Mouse (Mus musculus) common myeloid progenitor, adult 5-6 weeks (primary cell): ENCODE data around the gene Elmo1. TPM values are rescaled to one million over a fixed set of nuclear protein-coding genes. Genes with fewer than 3 reads are reported as not detected.
A peak's percentile ranks its signal among the peaks of the same experiment; 100 is the strongest.

Experiments
- ATAC-seq: replicated peaks from 2 replicates; pipeline ENCODE4 v1.8.0; 2016; ENCODE audit warnings: low read depth, mild to moderate bottlenecking, moderate TSS enrichment, inconsistent platforms; ENCODE audit not compliant: poor library complexity, severe bottlenecking
- total RNA-seq: library from RNA; stranded (forward); fragments of 200-1000, 187-1606 nt; gene quantifications from 2 replicates; pipeline ENCODE4 v1.2.3, GENCODE M21; 2017

Elmo1 gene
- total RNA-seq, 1 experiment from 2014 or later: 75.3 TPM

DNA sequence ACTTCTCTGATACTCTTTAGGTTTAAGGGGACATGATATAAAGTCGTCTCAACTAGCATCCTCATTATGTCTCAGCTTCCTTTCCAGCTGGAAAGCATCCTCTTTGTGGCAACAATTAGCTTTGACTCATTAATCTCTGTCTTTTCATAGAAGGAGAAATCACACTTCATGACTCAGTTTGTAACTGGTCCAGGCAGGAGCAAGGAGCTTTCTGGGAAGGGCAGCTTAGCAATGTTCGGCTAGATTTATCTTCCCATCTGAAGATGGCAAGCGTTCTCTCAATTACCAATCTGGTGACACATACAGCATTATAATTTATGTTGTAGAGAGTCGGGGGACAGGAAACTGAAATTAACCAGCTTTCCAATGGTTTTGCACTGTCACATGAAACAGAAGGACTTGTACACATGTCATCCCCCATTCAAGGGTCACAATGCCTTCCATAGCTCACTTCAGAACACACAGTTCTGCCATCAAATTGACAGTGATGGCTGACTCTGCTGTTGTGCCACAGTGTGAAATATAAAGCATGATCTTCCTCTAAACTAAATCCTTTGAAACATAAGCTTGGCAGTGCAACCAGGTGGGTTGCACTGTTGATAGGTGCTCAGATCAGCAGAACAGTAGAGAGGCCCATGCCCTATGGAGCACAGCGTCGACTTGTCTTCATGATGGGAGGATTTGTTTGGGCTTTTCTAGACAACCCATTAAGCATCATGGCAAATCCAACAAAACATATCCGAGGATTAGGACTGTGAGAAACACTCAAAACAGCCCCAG lies 532.9 kb downstream of the Elmo1 start:
- ATAC-seq: no peak

- ATAC-seq: no peak
Observed at GRCm38 (mm10) chr13:20627796-20628195, 537.4 kb downstream of the Elmo1 start.

DNA sequence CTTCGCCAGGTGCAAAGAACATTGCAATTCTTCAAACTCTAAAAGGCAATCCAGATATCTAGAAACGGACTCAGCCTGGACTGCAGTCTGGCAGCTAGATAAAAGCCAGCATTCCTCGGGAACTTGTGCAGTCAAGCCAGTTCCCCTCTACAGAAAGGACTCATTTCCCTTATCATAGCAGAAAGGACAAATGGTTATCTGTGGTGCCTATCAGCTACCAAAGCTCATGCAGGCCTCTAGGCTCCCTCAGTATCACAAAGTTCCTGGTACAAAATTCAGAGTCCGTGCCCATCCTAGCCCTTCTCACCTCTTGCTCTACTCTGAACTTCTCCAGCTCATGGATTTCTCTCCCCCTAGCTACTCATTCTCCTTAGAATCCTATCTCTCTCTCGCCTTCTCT lies 542.1 kb downstream of the Elmo1 start:
- no peak for ATAC-seq

- ATAC-seq: peak; percentile 62
Observed at GRCm38 (mm10) chr13:20634679-20635078, 544.3 kb downstream of the Elmo1 start.

DNA sequence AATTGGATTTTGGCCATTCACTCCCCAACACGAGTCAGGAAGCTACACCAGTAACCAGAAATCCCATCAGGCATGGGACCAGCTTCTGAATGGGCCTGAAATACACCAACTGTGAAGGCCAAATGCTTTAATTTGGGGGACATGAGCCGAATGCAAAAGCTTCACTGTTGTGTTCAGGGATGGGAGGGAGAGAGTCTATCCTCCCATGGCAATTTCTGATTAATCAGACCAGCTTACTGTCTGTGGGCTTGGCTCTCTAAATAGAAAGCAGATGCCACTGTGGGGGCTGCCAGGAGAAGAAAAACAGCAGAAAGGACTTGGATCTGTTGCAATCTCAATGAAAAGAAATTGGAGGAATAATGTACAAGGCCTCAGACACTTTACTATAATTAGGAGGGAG lies 545.2 kb downstream of the Elmo1 start:
- no peak for ATAC-seq
